Mouse (Mus musculus): ENCODE results near the gene Nfat5.

The Nfat5 gene

DNA sequence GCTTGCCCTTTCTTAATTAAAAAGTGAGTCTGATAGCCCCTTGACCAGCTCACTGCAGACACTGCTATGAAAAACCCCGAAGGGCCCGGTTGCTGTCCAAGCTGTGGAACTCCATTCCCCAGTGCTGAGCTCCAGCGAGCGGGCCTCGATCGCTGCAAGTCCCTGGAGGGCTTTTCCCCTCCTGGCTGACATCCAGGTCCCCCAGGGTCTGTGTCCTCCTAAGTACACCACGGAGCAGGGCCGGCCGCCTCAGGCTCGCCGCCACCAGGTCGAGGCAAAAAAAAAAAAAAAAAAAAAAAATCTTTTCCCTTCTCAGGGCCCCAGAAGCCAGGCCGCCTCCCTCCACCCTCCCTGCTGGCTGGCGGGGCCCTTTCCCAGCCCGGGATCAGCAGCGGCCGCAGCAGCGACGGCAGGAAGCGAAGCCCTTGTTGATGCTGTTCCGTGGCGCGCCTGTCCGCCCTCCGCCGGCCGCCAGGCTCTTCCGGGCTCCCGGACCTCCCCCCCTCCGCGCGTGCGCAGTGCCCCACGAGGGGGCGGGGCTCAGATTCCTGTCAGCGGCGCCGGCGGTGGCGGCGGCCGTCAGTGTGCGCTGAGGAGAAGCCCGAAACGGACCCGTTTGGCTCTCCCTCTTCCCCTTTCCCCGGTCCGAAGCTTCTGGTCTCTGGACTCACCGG lies at the start of gene Nfat5:
Nfat5 (plus strand) TSS at position 543 of the 674 bp plus-strand sequence.
- peak; percentile 93 to 98 for DNase-seq (ENCODE audit: low spot score in 2 of 2)

DNA sequence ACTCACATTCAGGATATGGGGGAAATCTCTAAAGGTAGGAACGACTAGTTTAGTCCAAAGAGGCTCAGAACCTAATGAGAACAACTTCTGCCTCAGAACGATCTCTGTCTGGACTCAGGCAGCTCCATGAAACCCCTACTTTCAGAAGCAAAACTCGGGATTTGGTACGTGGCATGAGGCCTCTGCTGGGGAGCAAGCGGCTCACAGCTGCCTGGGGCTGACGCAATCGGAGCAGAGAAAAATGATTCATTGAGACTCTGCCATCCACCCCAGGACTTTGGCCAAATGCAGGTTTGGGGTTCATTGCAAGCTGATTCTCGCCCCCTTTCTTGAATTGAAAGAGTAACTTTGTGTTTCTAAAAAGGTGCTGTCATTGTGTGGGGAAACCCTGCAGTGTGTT lies 49.1 kb upstream of the Nfat5 start:
- no peak for DNase-seq (ENCODE audit: low spot score in 2 of 2)

DNA sequence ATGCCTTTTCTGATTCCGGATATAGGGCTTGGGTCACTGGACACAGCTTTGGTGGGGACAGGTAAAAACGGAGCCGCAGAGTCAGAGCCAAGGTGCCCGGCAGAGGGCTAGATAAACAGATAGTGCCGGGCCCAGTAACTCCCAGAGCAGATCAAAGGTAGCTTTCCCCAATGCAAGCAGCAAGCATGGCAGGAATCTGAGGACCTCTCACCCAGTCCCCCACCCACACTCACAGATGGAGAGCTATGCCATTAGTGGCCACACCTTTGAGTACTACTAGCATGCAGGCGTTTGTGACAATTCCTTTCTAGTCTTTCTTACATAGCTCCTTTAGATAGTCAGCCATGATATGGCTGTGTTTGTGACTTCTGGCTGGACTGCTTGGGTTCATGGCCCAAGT lies 44.8 kb upstream of the Nfat5 start:
- no peak for DNase-seq (ENCODE audit: low spot score in 2 of 2)

DNA sequence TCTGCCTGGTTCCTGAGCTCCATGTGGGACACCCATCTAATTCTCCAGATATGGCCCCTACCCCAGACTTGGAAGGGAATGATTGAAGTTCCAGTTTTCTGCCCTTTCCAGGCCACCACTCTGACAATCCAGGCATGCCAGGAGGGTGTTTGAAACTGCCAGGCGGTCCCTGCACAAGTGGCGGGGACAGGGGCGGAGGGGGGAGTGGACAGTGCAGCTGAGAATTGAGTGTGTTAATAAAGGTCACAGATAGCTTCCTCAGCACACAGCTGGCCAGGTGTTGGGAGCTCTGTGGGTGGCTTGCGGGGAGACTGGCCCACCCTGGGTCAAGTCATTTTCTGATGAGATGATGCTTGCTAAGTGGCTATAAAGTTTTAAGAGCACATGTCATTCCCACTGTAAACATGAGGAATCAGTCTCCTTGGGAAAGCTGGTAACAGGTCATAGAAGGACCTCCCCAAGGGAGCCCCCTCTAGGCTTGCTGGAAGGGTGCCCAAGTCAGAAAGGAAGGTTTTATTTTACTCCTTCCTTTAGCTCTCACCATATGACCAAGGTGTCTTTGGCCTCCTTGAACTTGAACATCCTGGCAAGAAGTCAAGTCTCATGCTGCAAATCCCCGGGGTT lies 41.7 kb upstream of the Nfat5 start:
- DNase-seq (ENCODE audit: low spot score in 2 of 2) = no peak

DNA sequence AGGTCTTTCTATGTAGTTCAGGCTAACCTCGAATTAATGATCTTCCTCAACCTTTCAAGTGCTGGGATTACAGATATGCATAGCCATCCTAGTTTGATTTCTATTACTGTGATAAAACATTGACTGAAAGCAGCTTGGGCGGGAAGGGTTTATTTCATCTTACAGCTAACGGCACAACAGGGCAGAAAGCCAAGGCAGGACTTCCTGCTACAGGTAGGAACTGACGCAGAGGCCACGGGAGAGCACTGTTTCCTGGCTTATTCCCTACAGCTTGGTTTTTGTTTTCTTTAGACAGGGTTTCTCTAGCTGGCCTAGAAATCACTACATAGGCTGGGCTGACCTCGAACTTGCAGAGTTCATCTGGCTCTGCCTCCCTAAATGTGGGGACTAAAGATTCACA lies 40.1 kb upstream of the Nfat5 start:
- no peak for DNase-seq (ENCODE audit: low spot score in 2 of 2)

DNA sequence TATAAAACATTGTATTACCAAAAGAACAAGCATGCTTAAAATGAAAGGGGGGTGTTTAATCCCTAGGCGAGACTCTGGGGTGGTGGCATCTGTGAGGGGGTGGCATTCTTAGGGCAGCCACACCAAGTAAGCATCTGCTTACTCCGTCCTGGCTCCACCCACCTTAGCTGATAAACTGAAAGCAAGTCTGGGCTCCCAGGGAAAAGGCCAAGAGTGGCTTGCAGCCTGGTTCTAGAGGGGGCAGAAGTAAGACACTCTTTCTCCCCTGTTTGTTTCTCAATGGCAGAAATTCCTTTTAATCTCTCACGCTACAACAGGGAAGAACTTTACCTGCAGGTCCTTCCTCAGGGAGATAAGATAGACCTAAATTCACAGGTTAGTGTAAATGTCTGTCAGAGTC lies 38.9 kb upstream of the Nfat5 start:
- no peak for DNase-seq (ENCODE audit: low spot score in 2 of 2)

DNA sequence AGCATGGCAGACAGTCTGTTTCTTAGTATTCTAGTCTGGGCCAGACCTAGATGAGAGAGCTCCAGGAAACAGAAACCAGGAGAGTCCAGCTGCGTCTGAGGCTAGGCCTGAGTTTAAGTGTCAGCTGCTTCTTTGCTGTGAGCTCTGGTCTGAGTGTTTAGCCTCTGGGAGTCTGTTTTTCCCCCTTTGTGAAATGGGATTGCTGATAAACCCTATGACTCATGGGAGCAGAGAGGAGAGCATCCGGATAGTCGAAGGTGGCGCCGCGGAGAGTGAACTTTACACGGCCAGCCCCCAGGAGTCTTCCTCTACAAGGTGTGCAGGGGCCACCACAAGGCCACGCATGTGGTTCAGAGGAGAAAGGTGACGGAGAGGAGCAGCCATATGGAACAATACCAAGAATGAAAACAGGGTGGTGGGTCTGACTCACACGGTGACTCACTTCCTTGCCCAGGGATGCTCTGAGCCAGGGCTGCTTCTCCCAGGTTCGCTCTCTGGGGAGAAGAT lies 38.3 kb upstream of the Nfat5 start:
- DNase-seq (ENCODE audit: low spot score in 2 of 2) = no peak

DNA sequence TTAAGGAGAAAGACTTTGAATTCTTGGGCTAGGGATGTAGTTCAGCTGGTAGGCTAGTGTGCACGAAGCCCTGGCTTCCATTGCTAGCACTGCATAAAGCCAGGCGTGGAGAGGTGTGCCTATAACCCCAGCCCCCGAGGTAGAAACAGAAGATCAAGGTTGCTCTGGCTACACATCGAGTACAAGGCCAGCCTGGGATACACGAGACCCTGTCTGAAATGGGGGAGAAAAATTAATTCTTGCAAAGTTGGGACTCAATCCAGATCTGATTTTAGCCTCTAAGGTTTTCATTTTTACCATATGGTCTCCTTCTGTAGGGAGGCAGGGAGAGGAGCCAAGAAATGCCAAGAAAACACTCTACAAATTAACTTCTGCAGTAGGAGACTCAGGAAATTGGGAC lies 36.0 kb upstream of the Nfat5 start:
- DNase-seq (ENCODE audit: low spot score in 2 of 2) = no peak

DNA sequence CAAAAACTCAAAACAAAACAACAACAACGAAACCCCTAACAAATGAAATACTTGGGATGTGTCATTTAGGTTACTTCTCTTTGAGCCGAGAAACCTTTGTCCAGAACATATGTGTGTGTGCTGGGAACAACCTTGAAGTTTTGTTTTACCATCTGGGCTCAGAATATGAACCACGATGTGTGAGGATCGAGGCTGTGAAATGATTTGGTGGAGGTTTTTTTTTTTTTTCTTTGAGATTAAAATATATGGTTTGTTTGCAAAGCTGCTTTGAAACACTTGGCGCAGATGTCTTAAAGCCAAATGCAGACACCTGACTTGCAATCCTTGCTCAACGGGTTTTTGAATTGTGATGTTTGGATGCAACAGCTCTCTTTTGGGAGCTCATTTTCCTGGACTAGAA lies 33.1 kb upstream of the Nfat5 start:
- no peak for DNase-seq (ENCODE audit: low spot score in 2 of 2)

DNA sequence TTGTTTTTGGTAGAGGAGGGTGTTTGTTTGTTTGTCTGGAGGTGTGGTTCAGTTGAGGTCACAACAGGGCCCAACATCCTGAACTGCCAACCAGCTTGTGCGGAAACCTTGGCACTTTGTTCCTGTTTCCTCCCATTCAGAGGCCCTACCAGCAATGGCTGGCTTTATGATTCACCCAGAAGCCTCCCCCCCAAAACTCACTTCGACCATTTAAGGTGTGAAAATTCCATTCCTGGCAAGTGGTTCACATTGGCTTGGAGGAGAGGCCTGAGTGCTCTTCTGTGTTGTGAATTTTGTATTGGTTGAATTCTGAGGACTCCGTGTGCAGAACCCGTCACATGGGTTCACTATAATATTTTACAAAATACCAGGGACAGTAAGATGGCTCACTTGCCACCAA lies 32.1 kb upstream of the Nfat5 start:
- no peak for DNase-seq (ENCODE audit: low spot score in 2 of 2)

DNA sequence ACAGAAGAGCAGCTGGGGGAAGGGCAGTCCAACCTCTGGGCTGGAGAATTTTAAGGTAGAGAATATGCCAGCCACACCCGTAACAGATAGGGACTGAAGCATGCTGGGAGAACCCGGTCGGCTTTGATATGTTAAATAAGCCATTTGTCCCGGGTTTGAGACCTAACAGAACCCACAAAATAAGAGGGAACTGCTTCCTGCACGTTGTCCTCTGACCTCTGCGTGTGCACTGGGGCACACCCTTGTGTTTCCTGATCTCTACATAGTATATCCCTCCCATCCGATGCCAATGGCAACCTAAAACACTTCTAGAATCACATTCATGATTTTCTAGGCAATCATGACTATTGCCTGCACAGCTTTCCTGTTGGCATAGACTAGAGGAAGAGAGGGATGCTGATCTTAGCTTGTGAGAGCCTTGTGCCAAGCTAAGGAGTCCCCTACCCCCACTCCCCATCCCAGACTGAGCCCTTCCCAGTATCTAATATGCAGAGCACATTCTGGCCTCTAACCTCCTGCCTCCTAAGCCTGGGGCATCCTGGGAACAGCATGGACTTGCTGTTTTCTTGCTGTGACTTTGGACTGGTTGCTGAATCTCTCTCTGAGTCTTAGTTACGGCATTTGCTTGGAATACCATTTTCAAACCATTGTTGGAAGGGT lies 31.1 kb upstream of the Nfat5 start:
- DNase-seq (ENCODE audit: low spot score in 2 of 2) = no peak

DNA sequence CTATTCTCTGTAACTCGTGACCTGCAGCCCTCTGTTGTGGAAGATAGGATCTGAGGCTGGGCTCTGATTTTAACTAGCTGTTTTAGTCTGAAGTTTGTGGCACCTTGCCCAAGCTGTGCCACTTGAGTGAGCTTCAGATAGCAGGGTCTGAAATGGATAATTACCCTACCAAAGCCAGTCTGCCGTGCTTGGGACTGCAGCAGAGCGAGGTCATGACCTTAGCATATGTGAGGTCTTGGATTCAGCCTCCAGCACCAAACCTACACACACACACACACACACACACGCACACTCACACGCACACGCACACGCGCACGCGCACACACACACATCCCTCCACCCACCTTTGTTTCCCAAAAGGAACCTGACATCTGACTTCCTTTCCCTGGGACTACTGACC lies 27.5 kb upstream of the Nfat5 start:
- DNase-seq (ENCODE audit: low spot score in 2 of 2) = no peak

DNA sequence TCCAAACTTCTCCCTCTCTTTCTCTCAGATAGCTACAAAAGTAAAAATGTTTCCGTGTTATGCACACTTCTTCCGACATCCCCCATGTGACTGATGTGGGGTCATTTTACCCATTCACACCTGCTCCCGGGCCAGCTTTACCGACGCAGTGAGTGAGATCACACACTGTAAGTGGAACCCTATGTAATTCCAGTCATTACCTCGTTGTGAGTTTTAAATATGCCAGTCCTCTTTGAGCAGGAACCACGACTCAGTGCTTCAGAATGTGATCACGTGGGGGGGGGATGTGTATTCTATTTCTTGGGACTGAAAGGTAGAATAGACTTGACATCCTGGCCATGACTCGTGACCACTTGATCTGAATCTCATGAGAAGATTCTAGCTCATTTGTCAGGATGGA lies 24.8 kb upstream of the Nfat5 start:
- DNase-seq (ENCODE audit: low spot score in 2 of 2) = no peak

DNA sequence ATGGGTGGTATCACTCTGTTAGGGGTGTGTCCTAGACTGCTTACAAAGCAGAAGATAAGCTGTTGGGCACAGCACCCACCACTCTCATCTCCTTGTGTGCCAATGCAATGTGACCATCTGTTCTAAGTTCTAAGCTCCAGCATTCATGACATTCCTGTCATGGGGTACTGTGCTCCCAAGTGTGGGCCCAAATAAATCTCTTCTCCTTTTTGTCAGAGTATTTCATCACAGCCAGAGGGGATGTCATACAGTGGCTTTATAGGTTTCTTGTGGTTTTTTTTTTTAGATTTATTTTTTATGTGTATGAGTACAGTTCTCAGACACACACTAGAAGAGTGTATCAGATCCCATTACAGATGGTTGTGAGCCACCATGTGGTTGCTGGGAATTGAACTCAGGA lies 24.1 kb upstream of the Nfat5 start:
- no peak for DNase-seq (ENCODE audit: low spot score in 2 of 2)

DNA sequence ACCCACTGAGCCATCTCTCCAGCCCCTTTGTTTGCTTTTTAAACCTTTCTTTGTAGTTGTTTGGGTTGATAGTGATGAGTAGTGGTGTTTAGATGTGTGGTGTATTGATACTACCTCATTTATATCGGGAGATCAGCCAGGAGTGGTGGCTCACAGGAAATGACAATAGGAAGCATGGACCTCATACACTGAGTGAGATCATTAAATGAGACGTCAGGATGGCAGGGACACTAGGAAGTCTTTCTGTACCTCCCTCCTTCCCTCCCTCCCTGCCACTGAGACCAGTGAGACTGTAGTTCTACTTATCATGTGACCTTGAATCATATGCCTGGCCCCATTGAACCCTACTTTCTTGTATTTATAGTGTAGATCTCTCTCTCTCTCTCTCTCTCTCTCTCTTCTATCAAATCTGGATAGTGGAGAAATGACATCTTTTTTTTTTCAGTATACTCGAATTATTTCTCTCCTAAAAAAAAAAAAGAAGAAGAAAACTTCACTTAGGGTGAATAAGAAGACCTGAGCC lies 23.6 kb upstream of the Nfat5 start:
- DNase-seq (ENCODE audit: low spot score in 2 of 2) = no peak

DNA sequence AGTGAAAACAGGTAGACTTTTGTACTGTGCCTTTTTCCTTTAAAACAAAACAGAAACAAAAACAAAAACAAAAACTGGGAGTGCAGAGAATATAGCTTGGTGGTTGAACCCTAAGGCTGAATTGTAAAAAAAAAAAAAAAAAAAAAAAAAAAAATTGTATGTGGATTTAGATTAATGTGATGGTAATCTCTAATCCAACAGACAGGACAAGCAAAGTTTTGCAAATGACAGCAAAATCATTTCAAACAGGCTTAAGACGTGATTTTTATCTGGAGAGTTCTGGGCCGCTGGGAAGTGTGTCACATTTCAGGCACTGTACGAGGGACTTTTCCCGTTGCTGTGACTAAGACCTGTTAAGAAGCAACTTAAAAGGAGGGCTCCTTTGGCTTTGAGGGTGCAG lies 23.0 kb upstream of the Nfat5 start:
- no peak for DNase-seq (ENCODE audit: low spot score in 2 of 2)

DNA sequence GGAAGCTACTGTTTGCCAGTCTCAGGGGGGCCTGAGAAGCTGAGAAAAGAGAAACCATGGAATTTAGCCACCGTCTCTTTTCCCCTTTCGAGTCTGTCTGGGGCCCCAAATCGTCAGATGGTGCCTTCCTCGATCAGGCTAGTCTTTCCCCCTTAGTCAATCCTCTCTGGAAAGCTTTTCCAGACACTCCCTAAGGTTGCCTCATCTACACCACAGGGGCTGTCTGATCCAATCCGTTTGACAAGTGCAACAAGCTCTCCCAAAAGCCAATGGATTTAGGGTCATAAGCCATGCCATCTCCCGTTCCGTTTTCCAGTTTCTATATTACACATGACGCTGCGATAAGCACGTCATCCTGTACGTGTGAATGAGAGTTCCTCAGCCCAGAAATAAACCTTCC lies 22.5 kb upstream of the Nfat5 start:
- no peak for DNase-seq (ENCODE audit: low spot score in 2 of 2)

DNA sequence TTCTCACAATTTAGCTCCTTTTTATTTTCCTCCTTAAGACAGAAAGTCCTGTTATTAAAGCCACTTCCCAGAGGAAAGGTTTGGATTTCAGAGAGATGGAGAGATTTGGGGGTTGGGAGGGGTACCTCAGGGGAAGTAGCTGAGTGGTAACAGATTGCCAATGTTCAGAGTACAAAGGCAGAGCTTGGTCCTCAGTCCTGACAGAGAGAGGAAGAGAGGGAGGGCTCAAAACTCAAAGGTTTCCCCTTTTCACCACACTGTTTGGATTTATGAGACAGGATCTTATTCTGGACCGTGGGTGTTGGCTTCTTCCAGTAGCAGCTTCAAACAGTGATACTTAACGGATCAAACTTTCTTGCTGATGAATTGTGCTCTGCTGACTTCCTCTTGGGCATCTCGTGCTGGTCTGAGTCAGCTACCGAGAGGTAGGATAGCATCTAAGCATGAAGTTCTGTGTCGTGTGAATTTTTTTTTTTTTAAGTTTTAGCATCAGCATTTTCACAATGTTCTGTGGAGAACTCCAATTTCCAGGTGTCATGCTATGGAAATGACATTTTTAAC lies 15.9 kb upstream of the Nfat5 start:
- DNase-seq (ENCODE audit: low spot score in 2 of 2) = no peak

DNA sequence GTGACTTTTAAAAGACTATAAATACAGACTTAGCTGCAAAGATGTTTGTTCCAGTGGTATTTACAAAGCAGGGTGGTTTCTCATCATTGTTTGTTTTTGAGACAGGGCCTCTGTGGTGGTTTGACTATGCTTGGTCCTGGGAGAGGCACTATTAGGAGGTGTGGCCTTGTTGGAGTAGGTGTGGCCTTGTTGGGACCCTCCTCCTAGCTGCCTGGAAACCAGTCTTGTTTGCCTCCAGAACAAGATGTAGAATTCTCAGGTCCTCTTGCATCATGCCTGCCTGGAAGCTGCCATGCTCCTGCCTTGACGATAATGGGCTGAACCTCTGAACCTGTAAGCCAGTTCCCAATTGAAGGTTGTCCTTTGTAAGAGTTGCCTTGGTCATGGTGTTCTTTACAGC lies 14.7 kb upstream of the Nfat5 start:
- DNase-seq (ENCODE audit: low spot score in 2 of 2) = no peak

DNA sequence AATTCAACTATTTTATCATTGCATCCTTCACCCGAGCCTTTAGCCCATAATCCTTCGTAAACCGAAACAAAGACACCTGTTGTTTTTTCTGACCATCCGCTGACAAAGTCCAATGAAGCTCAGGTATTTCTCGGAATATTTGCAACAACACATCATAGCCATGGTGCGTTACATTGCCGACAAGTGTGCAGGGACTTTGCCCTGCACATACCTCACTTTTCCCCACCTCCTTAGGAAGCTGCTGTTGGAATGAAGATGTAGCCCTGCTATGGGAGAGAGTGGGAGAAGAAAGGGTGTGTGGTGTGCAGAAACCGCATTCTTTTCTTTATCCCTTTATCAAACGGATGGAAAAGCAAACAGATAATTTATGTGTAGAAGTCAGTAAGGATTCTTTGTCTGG lies 6.6 kb upstream of the Nfat5 start:
- DNase-seq (ENCODE audit: low spot score in 2 of 2) = no peak

DNA sequence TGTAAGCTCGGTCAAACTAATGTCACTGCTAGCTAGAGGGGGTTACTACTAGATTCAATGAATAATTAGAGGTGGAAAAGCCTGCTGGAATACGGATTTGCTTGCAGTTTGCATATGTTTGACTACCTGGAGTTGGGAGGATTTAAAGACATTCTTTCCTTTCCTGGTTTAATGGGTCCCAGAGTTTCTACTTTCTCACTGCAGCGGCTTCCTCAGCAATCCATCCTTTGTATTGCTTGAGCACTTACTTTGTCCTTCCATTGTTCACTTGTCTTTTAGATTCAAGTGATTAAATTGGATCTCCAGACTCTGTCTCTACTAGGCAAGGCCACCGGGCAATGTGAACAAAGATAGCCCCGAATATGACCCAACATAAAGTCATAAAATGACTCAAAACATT lies 5.7 kb upstream of the Nfat5 start:
- DNase-seq (ENCODE audit: low spot score in 2 of 2) = no peak

DNA sequence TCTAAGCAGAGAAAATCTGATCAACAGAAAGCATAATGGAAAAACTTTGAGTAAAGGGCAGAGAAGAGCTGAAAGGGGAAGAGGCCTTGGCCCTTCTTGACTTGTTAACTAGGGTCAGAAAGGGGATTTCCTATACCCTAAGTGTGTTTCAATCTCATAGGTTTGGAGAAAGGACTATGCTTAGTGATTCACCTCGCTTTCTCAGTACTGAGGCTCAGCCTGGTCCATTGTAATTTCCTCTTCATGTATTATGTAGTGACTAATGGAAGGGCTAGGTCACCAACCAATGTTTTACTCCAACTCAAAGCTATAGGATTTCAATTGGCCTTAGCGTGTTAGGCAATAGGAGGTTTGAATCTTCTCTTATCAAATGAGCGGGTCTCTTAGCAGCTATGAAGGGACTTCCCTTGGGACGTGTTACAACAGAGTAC lies 2.1 kb upstream of the Nfat5 start:
- DNase-seq (ENCODE audit: low spot score in 2 of 2) = no peak
